Mouse (Mus musculus): ENCODE measurements around the gene Gpc5.

DNA sequence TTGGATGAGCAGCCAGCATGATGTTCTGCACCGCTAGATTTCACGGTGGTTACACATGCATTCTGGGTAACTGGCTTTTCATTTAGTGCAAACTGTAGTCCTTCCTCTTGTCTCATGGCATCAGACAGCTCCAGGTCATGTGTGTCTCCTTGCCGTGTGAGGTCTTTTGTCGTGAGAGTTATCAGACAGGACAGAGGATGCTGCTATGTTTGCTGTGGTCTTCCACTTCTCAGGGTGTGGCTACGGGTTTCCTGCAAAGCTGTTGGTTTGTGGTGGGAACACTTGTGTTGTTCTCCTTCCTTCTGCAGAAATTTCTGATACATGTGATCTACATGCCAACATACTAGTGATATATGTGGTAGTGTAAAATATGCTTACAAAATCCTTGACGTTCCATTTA, 158.5 kb downstream of the Gpc5 start:
- no peak for TF ChIP-seq CTCF (IDR thresholded peaks at IDR 0.05; ENCODE audit: control insufficient read depth, insufficient read depth, insufficient replicate concordance, low read depth, low read length)
- no peak for TF ChIP-seq POLR2A (IDR thresholded peaks at IDR 0.05; ENCODE audit: control insufficient read depth, low read depth, low read length)
